Mouse (Mus musculus) urinary bladder, postnatal 10 days (tissue): Measurements from ENCODE around the gene Slco4a1.

Experiments
- DNase-seq: peaks from one replicate; pipeline ENCODE4 v3.0.0; 2022; ENCODE audit warnings: low spot score

Gene Slco4a1

DNA sequence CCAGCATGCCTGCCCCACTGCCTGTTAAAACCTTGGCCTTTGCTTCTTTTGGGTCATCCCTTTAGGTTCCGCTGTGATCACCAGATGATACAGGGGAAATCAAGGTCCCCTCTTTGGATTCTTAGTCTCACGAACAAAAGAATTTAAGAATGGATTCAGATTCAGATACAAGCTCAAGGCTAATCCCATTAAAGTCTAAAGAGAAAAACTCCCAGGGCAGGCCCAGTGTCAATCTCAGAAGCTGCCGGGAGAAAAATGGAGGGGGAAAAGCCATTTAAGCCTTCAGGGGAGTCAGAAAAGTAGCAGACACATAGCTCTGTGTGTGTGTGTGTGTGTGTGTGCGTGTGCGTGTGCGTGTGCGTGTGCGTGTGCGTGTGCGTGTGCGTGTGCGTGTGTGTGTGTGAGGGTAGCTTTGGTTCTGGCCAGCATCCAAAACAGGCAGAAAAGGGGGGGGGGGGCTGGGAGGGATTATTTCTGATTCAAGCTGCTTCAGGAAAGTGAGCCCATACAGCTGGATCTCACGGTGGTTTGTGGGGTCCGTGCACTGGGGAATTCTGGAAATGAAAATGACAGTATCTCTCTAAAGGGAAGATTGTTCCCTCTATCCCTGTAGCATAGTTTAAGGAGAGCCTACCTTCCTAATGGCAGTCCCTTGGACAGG is 52.5 kb downstream of the Slco4a1 start:
- no peak for DNase-seq

DNA sequence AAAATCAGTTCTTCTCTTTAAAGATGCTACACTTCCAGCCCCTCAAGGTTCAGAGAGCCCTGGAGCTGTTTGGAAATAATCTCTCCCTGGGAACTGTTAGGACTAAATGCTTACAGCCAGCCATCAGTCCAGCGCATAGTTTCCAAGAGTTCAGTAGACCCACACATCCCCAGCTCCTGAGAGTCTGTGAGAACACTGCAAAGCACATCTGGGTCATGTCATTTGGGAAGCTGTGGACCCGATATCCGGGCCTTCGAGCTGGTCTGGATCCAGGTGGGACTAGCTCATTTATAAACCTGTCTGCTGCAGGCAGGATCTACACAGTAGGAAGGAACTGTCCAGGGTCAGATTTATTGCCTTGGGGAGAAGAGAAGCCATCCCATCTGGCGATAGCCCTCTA is 54.8 kb downstream of the Slco4a1 start:
- DNase-seq: no peak

DNA sequence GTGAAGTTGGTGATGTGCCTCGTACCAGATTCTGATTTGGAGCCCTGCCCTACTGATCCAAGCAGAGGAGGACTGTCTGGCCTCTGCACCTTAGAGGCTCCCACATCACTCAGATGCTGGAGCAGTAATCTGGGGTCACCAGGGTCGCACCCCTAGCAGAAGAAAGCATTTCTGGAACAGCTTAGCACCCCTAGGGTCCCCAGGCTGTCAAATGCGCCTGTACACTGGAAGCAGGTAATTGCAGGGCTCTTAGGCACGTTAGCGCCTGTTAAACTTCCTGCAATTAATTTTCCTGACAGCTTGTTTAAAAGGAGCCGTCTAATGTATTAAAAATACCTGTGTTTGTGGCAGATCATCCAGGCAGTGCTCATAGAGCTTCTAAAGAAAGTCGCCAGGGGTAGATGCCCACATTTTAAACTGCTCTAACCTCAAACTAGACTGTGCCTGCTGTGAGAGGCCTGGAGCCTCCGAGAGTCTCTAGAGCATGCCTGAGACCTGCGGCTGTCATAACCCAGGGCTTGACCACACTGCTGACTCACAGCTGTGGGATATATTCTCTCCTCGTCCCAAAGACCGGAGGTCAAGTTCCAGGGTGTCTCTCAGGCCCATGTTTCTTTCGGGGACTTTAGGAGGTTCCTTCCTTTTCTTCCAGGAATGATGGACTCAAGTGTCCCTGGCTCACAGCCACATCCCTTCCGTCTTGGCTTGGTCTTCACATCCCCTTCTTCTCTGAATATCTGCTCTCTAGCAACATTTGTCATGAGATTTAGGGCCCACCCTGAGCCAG is 56.0 kb downstream of the Slco4a1 start:
- DNase-seq: no peak

DNA sequence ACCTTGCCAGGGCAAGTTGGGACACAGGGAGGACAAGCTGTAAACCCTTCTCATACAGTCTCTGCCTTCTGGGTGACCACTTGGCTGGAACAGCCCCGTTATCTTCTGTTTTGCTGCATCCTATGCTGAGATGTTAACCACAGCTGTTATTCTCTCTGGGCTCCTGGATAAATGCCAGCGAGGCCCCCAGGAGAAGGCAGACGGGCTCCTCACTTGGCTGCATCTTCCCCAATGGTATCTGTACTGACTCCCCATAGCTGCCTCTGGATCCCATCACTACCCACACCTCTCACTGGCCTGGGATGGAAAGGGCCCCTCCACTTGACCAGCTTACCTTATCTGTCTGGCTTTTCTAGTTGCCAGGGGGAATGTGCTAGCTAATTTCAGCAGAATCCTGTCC is 57.0 kb downstream of the Slco4a1 start:
- no peak for DNase-seq

DNA sequence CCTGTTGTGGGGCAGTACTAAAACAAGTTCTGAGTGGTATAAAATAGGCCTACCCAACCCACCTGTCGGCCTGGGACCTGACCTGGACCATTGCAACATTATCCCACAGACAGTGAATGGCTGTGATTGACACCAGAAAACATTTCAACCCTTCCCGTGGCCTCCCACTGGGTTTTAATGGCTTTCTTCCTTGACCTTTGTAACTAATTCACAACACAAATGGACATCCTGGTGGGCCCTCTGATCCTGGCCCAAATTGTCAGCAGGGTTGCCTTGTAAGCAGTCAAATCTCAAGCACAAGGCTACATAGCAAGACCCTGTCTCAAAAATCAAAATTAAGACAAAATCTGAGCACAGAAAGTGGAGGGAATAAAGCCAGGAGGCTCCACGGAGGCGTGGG is 57.8 kb downstream of the Slco4a1 start:
- DNase-seq: no peak

DNA sequence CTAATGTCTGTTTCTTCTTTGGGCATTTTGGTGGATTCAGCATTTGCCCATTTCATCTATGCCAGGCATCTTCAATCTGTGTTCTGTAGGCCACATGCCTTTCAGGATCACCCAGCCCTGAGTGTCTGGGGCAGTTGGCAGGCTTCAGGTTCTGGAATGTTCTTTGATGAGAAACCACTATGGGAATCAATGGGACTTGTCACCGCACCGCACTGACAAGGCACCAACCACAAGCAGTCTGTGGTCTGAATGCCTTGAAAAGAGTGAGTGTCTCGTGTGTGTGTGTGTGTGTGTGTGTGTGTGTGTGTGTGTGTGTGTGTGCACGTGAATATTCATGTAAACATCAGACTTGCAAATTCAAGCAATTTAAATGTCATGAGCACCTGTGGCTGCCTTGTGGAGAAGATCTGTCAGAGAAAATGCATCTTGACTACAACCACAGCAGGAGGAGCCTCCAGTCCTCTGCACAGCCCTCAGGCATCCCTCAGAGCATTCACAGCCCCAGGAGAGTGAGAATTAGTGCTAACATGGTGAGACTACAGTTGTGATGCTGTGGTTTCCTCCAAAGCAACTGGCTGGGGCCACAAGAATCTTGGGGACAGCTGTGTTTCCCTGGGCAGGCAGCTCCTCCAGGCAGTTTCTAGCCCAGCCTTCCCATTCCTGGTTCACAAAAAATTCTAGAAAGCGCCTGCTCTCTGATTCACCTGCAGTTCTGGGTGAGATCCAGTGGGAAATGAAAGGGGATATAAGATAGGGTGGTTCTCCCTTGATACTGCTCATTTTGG is 65.6 kb downstream of the Slco4a1 start:
- DNase-seq: no peak

DNA sequence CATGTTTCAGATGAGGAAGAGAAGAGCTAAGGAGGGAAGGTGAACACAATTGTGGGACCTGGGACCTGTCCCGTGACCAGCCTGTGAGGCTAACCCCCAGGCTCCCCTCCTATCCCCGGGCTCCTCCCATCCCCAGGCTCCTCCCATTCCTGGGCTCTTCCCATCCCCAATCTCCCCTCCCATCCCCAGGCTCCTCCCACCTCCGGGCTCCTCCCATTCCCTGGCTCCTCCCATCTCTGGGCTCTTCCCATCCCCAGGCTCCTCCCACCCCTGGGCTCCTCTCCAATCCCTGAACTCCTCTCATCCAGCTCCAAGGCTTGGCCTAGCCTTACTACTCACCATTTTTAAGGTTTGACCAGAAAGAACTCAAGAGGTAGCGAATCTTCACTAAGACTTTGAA is 66.8 kb downstream of the Slco4a1 start:
- no peak for DNase-seq
